16 mouse cellular contexts compared by ENCODE assay signal in the genomic region with DNA sequence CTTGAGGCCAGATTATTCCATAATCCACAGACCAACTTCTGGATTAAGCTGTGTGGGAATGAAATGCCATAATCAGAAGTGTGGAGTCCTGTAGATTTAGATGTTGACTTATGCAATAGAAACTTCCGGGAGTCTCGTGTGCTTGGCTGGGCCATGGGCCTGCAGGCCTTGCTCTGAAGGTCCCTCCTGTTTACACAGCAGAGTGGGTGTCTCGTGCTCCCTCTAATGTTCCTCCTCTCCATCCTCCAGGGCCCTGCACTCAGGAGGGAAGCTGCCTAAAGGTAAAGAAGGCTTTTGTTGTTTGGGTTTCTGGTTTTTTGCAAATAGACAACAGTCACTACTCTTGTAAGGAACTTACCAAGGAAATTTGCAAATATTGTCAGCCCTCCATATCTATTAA.
"Had no signal": no experiment of that assay in that cellular context is flagged by ENCODE, and none has a peak within 500 bp of the region (broad histone marks: within the 10 kb centered on the region; RNA-seq: fewer than 3 reads in every experiment).

No protein-coding gene starts in this region.

- H3K4me3 ChIP-seq: neural tube, embryonic 13.5 days; neural tube, embryonic 15.5 days; stomach, embryonic 15.5 days had no signal

- H3K27ac ChIP-seq: neural tube, embryonic 13.5 days; neural tube, embryonic 15.5 days; stomach, embryonic 15.5 days; stomach, postnatal 0 days had no signal

- H3K36me3 ChIP-seq: neural tube, embryonic 13.5 days; neural tube, embryonic 15.5 days; stomach, embryonic 15.5 days had no signal

- H3K9me3 ChIP-seq: neural tube, embryonic 13.5 days; neural tube, embryonic 15.5 days; stomach, embryonic 15.5 days had no signal

- DNase-seq: retina, postnatal 1 day; right cerebral cortex, adult 18-20 months; right cerebral cortex, postnatal 14 days; right cerebral cortex, postnatal 25 days; right cerebral cortex, postnatal 4 days; spleen, adult 18-20 months; thymus, adult 18-20 months; thymus, adult 2 months; thymus, postnatal 14 days; thymus, postnatal 25 days; thymus, postnatal 36 days; thymus, postnatal 4 days had no signal

- H3K9ac ChIP-seq: neural tube, embryonic 13.5 days; neural tube, embryonic 15.5 days; stomach, embryonic 15.5 days had no signal

- H3K27me3 ChIP-seq: neural tube, embryonic 13.5 days; neural tube, embryonic 15.5 days; stomach, embryonic 15.5 days had no signal

- H3K4me1 ChIP-seq: neural tube, embryonic 13.5 days; neural tube, embryonic 15.5 days; stomach, embryonic 15.5 days had no signal

- H3K4me2 ChIP-seq: neural tube, embryonic 13.5 days; neural tube, embryonic 15.5 days; stomach, embryonic 15.5 days had no signal
